Mouse (Mus musculus) ZHBTc4 (cell line): ENCODE measurements around the gene Lifr.

Experiments
- DNase-seq: peaks from one replicate; pipeline ENCODE4 v3.0.0-alpha.2; 2011; ENCODE audit warnings: low read depth, low spot score

Lifr gene

GRCm38 (mm10) chr15:7201421-7202380 is 111.3 kb downstream of the Lifr start:
- DNase-seq, result no peak

DNA sequence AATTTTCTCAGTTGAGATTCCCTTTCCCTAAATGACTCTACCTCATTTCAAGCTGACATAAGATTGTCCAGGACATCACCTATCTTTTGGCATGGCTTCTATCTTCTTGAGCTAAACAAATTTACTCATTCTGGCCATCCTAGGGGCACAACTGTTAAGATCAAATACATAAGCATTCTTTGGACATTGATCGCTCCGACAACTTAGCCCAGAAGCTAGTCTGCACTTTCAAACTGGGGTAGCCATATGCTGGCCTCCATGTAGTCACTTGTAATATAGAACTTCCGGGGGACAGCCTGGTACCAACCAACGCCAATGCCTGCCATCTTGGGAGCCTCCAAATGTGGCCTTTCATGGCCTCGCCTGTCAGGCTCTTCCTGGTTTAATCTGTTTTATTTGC is 112.6 kb downstream of the Lifr start:
- DNase-seq, result no peak

DNA sequence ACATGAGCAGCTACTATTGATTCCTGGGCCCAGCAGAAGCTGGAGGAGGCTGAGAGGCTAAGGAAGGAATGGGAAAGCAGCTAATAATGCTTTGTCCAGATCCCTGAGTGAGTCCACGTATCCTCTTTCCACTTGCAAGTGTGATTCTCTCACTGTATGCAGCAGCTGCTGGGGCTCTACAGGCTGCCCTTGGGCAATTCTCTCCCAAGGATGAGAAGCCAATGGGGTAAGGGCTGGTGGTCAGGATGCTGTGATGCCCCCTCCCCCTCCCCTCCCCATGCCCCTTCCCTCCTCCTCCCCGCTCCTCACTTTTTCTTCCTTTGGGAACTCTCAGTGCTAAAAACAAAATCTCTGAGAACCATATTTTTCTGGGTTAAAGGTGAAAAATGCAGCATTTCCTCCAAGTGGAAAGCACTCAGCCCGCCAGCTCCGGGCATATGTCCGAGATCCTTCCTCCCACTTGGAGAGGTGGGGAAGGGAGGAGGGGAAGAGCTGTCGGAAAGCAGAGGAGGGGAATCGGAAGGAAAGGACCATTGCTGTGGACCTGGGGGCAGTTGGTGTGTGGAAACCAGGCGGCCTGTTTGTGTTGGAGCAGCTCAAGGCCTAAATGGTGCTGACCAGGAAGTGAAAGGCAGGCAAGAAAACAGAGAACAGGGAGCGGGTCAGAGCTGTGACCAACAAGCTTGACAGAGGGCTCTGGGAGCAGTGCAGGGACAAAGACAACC is 113.4 kb downstream of the Lifr start:
- no peak for DNase-seq

- DNase-seq, result peak; percentile 28
These were observed 114.5 kb downstream of the Lifr start for GRCm38 (mm10) chr15:7204917-7205316.

- no peak for DNase-seq
These were observed 115.7 kb downstream of the Lifr start for GRCm38 (mm10) chr15:7206110-7206509.

GRCm38 (mm10) chr15:7207292-7207691 is 116.9 kb downstream of the Lifr start:
- no peak for DNase-seq

GRCm38 (mm10) chr15:7208180-7208579 is 117.8 kb downstream of the Lifr start:
- no peak for DNase-seq

DNA sequence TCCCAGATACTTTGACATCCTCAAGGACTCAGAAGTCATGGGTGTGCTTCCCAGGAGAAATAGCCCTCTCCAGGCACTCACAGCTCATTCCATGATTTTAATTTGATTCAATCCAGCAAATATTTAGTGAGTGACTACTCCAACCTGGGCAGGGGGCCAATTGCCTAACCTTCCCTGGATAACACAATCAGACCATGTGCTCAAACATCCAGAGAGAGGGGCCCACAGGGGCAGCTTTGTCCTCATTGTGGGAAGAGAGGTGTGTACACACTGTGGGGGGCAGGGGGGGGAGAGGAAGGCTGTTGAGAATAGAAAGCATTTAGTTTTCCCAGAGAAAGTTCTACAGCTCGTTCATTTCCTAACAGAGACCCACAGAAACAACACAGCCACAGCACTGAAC is 123.3 kb downstream of the Lifr start:
- DNase-seq, result no peak

DNA sequence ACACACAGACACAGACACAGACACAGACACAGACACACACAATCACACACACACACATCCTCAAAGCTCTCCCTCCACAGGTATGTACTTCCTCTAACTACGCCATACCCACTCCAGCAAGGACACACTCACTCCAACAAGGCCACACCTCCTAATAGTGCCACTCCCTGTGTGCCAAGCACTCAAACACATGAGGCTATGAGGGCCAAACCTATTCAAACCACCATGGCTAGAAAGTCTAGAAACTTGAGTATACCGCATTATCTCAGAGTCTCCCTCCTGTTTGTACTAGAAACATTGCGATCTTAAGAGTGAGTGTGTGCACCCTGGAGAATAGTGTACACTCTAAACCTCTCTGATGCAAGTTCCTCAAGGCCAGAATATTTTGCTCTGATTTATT is 125.4 kb downstream of the Lifr start:
- no peak for DNase-seq

DNA sequence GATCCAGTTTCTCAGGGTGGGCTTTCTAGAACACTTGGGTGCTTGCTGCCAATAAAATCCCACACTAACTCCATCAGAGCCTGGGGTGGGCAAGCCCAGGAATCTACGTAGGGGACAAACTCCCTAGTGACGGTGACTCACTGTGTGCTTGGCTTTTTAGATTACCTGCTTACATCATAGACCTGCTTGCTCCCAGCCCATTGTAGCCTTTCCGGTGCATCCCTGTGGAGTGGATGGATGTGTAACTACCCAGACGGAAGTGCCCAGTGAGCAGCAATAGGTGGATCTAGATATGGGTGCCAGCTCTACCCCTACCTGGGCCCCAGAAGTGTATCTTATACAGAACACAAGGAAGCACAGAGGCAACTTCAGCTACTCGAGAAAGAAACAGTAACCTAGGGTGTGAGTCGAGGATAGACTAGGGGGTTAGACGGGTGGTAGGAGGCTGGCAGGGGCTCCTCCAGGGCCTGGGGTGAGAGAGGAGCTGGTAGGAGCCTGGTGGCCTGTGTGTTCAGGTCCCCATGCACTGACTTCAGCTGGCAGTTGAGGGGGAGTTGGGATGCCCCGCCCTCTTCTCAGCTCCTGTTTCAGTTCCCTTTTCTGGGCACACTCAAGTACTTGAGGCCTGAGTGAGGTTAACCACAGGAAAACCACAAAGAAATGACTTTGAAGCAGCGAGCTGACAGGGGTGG is 126.3 kb downstream of the Lifr start:
- no peak for DNase-seq

- DNase-seq, result no peak
These were observed 126.8 kb downstream of the Lifr start for GRCm38 (mm10) chr15:7217273-7217598.

DNA sequence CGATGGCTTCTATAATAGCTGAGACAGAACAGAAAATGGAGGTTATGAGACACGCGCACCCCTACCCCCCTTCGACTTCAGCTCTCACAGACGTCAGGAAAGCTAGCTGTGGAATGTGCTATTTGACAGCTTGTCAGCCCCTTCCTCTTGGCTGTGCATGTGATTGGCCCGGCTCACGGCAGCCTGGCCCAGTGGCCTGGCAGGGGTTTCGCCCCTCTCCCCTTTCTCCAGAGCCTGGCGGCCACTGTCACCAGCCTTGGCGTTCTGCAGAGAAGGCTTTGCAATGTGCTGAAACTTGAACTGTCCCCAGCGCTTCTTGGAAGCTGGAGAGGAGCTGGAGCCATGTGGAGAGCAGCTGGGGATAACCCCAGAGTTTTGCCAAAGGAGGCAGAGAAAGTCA is 132.4 kb downstream of the Lifr start:
- peak; percentile 10 for DNase-seq

DNA sequence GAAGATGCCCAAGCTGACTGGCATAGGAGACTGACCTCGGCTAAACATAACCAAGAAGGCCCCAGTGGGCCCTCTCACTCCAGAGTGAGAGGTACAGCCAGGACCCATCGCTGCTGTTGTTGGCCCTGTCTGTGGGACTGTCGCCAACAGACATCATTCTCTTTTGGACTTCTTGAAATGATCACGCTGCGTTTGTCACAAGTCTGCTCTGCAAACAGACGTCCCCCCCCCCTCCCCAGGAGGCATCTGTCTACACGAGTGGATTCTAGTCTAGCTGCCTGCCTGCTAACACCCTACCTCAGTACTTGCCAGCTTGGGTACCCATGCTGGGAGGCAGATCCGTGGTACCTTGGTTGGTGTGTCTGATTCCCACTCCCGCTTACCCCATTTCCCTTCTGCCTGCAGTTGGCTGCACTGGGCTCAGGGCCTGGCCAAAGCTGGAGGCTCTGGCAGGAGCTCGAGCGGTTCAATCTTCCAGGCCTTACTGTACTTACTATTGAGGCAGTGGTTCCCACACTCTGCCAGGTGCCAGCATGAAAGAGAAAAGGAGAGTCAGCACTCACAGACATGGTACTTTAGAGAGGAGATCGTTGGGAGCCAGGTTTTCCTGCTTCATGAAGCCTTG is 133.8 kb downstream of the Lifr start:
- DNase-seq, result no peak

DNA sequence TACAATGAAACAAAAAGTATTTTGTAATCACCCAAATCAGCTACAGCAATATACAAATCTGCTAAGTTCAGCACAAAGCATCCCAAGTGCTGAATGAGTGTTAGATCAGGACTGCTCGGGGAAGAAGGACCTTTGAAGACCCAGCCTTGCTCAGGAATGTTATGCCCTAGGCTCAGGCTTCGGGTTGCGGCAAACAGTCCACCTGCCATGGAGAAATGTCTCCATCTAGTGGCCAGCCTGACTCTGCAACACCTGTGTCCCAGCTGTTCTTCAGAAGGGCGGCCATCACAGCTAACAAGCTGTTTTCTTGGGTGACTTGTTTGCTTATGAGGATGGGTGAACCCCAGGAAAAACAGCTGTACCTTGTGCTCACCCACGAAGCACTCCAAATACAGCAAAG is 135.8 kb downstream of the Lifr start:
- peak; percentile 93 for DNase-seq

- no peak for DNase-seq
These were observed 143.1 kb downstream of the Lifr start for GRCm38 (mm10) chr15:7233393-7234090.

DNA sequence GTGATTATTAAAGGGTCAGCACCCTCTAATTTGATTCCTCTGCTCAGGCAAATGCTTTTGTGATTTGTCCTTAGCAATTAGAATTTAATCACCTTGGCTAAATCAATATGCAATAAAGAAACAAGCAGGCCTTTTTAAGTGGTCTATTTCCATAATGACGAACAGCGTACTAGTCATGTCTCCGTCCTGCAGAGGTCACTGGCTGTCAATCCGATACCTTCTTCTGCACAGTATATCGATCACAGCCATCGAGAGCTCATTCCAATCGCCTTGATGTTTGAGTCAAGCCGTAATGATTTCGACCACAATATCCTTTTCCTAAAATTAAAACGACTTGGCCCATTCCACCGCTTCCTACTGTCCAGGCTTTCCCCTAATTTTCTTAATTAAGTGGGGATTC is 149.5 kb downstream of the Lifr start:
- no peak for DNase-seq

DNA sequence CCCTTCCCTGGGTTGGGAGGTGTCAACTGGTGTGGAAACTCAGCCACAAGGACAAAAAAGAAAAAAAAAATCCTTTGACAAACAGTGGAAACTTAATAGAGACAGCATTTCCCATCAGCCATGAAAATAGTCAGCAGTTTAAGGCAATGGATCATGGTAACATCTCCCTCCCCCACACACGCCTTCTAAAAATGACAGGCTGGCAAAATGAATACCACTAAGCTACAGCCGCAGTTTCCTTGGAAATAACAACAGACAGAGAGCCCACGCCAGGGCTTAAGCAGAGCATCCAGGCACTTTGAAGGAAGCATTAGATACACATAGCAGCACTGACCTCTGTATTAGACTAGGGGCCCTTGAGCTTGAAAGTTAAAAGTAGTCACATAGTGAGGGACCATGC is 150.5 kb downstream of the Lifr start:
- DNase-seq, result no peak

DNA sequence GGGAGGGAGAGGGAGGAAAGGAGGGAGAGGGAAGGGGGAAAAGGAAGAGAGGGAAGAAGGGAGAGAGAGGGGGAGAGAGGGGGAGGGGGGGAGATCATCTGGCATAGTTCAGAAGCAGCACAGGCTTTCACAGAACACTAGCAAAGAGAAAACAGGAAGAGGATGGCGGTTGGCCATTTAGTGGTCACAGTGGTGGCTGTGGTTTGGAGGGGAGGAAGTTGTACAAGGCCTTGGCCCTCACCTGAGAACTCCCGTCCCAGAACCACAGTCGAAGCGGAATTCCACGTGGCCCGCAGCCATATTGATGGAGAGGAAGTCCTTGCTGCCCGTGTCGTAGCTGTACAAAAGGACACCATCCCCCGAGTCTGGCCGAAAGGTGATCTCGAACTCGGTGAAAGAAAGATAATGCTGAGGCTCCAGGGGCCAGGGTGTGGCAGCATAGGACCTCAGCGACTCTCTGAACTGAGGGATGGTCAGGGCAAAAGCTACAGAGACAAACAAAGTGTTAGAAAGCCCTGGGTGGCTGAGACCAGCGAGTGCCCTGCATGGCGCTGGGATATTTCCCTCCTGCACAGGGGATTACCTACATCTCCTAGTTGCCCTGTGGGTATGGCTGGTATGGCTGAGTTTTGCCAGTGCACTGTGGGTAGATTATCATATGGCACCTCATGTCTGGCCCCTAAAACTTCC is 151.9 kb downstream of the Lifr start:
- DNase-seq, result no peak
